Mouse (Mus musculus): Measurements from ENCODE around the gene Heg1.

- TF ChIP-seq CTCF (IDR thresholded peaks at IDR 0.05; ENCODE audit: low read depth) (no peak), EP300 (IDR thresholded peaks at IDR 0.05; ENCODE audit: low read depth) (no peak)
Observed at GRCm38 (mm10) chr16:33776766-33777529, 92.8 kb downstream of the Heg1 start.
